Mouse (Mus musculus) lung, postnatal 25 days (tissue): ENCODE results near the gene Kcnmb3.
A peak's percentile ranks its signal among the peaks of the same experiment; 100 is the strongest.

Source experiments
- DNase-seq: peaks from one replicate; pipeline ENCODE4 v3.0.0; 2022; ENCODE audit warnings: low spot score

The Kcnmb3 gene

GRCm38 (mm10) chr3:32492097-32493090 is at the start of gene Kcnmb3:
TSS of gene Kcnmb3 (minus strand) at chr3:32492231.
- no peak for DNase-seq

GRCm38 (mm10) chr3:32538091-32538490 is 46.1 kb upstream of the Kcnmb3 start:
- DNase-seq = no peak

DNA sequence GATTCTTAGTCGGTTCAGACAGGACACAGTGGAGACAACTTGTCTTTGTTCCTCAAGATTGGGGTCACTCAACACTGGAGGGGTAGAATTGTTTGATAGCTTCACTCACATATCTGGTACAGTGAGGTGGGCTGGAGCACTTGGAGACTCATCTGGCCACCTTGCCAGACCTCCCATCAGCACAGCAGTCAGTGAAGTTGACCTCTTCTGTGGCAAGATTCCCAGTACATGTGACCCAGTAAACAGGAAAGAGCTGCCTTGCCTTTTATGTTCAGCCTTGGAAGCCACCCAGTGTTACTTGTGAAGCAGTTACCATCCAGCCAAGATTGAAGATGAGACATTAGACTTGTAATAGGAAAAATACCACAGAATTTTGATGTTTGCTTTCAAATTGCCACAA is 45.5 kb upstream of the Kcnmb3 start:
- DNase-seq = peak; percentile 77

- DNase-seq = no peak
Measured at GRCm38 (mm10) chr3:32535692-32536091, 43.7 kb upstream of the Kcnmb3 start.

DNA sequence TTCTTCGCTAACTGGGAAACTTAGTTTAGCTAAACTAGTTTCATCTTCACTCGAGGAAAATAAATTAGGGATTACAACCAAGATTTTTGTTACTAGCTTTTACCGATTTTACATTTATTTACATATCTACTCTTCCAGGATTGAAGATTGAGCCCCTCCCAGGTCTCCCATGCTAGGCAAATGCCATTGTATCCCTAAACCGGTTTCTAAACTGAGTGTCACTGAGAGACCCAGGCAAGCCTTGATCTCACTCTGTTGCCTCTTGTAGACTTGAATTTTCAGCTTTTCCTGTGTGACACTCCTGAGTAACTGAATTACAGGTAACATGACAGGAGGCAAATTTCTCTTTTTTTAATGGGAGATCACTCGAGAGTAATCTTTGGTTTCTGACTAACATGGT is 38.0 kb upstream of the Kcnmb3 start:
- DNase-seq = no peak

DNA sequence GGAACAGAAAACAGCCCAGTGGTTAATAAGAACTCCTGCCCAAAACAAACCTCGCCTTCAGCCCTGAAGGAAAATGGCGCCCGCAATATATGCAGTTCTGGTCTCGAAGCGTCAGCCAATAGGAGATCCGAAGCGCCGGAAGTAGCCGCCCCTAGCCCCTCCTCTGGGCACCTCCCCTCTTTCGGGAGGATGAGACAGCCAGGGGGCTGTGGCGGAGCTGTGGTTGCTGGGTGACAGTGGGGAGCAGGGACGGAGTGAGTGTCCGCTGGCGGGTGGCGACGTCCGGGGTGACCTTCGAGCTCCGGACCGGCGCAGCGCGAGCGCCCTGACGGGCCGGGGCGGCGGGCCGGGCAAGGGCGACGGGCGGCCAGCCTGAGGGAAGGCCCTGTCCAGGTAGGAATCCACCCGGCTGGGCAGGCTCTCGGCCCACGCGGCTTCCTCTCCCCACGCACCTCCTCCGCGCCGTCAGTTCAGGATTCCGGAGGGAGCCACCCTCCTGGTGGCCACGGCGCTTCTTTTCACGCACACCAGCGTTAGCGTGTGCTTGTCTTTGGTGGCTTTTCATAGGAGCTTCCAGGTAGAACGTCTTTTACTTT is 37.4 kb upstream of the Kcnmb3 start, which contains the start of gene Mfn1:
Mfn1 (plus strand) TSS at position 163 of the 596 bp plus-strand sequence.
- peak; percentile 96 for DNase-seq

DNA sequence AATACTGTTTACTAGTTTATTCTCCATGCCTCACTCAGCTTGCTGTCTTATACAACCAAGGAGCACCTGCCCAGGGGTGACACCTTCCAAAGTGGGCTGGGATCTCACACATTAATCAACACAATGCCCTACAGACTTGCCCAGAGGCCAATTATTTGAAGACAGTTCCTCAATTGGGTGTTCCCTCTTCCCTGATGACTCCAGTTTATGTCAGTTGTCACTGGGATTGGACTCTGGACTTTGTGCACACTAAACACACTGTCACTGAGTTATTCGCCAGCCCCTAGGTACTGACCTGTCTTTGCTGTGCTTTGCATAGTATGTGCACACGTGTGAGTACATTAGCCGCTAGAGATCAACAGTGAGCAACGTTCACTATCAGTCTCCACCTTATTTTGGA is 35.1 kb upstream of the Kcnmb3 start:
- DNase-seq = no peak

GRCm38 (mm10) chr3:32513528-32513927 is 21.5 kb upstream of the Kcnmb3 start:
- DNase-seq = no peak

- DNase-seq = no peak
Measured at GRCm38 (mm10) chr3:32512686-32513284, 20.8 kb upstream of the Kcnmb3 start.

- peak; percentile 10 for DNase-seq
Measured at GRCm38 (mm10) chr3:32511191-32511550, 19.1 kb upstream of the Kcnmb3 start.

DNA sequence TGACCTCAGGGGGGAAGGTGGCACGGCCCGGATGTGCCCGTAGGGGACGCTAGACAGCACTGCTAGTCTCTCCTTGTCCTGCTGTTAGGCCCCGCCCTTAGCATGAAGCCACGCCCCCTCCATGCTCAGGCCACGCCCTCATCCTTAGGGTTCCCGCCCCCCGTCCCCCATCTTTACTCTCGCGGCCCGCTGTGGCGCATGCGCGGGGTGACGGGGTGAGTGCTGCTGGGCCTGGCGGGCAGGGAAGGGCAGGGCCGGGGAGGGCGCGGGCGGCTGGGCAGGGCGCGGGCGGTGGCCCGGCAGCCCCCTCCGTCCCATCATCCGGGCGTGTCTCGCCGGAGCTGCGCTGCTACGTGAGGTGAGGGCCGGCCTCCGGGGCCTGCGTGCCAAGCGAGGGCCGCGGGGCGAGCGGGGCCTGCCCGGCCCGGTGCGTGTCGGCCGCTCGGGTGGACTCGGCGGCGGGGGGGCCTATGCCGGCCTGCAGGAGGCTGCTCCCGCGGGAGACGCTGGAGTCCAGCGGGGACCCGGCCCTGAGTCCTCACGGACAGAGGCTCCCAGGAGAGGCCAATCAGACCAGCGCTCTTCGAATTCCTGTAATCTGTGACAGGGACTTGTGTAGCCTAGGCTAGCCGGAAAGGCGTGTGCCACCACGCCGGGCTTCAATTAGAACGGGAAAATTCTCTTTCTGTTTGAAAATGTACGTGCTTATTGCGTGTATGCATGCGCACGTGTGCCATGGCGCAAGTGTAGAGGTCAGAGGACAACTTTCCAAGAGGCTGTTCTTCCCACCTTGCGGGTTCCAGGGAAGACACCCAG is 18.6 kb upstream of the Kcnmb3 start:
- peak; percentile 96 for DNase-seq

DNA sequence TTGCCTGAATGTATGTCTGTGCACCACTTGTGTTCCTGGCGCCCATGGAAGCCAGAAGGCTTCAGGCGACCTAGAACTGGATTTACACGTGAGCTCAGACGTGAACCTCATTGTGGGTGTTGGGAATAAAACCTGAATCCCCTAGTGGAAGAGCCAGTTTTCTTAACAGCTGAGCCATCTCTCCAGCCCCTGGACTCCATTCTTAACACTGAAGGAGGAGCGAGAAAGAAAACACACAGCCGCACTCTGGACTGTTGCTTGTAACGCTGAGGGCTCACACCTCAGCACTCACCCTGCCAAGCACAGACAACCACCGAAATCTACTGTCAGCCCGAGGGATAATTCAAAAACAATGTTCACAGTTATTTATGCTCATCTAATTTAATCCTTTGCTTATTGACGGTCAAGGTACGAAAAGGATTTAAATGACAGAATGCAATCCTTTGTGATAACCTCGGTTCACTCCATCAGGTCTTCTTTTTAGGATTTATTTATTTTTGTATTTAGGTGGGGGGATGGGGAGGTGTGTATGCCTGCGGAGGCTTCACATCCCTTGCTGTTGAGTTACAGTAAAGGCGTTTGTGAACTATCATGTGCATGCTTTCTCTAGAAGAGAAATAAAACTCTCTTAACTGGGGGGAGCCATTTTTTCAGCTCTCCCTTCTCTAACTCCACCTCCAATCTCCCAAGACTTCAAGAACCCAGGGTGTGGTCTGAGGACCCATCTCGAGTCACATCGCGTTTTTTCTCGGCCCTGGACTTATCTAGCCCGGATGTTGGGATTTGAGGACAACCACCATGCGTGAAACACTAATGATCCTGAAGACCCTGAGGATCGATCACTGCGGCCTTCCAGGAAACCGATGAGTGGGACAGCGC is 17.7 kb upstream of the Kcnmb3 start, which contains the start of gene Zfp639:
Zfp639 (plus strand) TSS at position 764 of the 879 bp plus-strand sequence.
- DNase-seq = no peak

DNA sequence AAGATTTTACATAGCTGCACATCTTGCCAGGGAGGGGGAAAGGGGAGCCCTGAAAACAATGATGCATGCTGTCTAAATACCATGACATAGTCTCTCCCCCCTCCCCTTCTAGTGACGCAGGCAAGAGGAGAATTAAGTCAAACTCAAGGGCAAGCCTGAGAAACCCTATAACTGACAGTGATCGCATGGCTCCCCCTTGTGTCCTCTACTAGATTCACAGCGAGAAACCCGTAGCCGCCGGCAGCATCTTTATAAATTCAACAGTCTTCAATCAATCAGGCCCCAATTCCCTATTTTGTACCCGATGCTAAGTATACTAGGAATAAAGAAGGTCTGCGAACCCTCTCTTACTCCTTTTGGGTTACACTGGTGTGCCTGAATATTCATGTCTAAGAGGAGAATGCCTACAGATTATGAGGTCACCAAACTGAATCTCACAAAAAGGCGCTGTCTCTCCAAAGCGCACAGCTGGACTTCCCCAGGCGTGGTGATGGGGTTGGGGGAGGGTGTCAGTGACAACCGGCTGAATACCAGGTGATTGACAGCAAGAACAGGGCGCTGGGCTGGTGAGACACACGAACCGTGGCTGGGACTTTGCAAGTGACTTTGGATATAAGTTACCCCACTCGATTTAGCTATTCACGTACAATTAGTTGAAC is 16.8 kb upstream of the Kcnmb3 start:
- peak; percentile 74 for DNase-seq

DNA sequence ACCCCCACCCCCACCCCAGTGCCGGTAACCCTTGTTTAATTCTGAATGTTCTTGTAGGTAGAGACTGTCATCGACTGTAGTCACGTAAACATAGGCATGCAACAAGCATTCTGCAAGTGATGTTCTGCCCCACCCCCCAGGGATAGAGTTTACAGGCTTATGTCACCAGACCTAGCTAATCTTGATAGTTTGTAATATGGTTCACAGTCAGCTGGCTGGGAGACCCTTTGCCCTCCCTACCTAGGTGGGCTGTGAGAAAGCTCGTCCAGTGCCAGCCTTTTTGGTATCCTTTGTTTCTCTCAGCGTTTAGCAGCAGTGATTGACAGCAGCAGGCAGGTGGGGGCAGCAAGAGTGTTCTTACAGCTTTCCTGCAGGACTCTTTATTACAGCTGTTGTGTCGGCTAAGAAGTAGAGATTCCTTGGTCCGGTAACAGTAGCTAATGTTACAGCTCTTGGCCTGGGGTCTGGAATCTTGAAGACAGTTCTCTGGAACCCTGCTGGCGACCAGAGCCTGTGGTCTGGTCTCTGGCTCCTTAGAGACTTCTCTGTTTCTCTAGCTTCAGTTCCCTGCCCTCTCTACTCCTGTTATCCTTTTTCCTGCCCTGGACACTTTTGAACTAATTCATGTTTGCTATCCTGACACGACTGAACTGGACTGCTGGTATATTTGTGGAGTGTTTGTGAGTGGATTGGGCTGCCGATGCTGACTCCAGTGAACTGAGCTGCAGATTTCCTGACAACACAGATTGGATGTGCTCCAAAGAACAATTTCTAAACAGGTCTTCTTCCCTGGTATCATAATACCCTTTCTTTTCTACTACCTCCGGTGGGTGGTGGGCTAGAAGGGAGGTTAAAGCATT is 14.6 kb upstream of the Kcnmb3 start:
- DNase-seq = peak; percentile 19

GRCm38 (mm10) chr3:32505841-32506240 is 13.8 kb upstream of the Kcnmb3 start:
- DNase-seq = no peak

GRCm38 (mm10) chr3:32500346-32500745 is 8.3 kb upstream of the Kcnmb3 start:
- no peak for DNase-seq

GRCm38 (mm10) chr3:32496711-32497070 is 4.7 kb upstream of the Kcnmb3 start:
- DNase-seq = no peak

- DNase-seq = peak; percentile 15
Measured at GRCm38 (mm10) chr3:32495856-32496710, 4.1 kb upstream of the Kcnmb3 start.
